Mouse (Mus musculus): ENCODE measurements around the gene Arhgef28.
A peak's percentile ranks its signal among the peaks of the same experiment; 100 is the strongest.

The Arhgef28 gene

GRCm38 (mm10) chr13:97973915-97974314, 232.3 kb downstream of the Arhgef28 start:
- DNase-seq (ENCODE audit: low read depth, low spot score): no peak

GRCm38 (mm10) chr13:97966077-97966476, 240.2 kb downstream of the Arhgef28 start:
- no peak for DNase-seq (ENCODE audit: low read depth, low spot score)

- no peak for DNase-seq (ENCODE audit: low read depth, low spot score)
Measured at GRCm38 (mm10) chr13:97964892-97965424, 241.3 kb downstream of the Arhgef28 start.

GRCm38 (mm10) chr13:97960142-97960541, 246.1 kb downstream of the Arhgef28 start:
- DNase-seq (ENCODE audit: low read depth, low spot score): no peak

GRCm38 (mm10) chr13:97959394-97959888, 246.8 kb downstream of the Arhgef28 start:
- DNase-seq (ENCODE audit: low read depth, low spot score): no peak

GRCm38 (mm10) chr13:97955759-97956158, 250.5 kb downstream of the Arhgef28 start:
- DNase-seq (ENCODE audit: low read depth, low spot score): no peak

GRCm38 (mm10) chr13:97954956-97955496, 251.2 kb downstream of the Arhgef28 start:
- DNase-seq (ENCODE audit: low read depth, low spot score): no peak

- no peak for DNase-seq (ENCODE audit: low read depth, low spot score)
Measured at GRCm38 (mm10) chr13:97954051-97954450, 252.2 kb downstream of the Arhgef28 start.

- DNase-seq (ENCODE audit: low read depth, low spot score): no peak
Measured at GRCm38 (mm10) chr13:97953526-97953925, 252.7 kb downstream of the Arhgef28 start.

GRCm38 (mm10) chr13:97948856-97949255, 257.4 kb downstream of the Arhgef28 start:
- DNase-seq (ENCODE audit: low read depth, low spot score): no peak

- DNase-seq (ENCODE audit: low read depth, low spot score): no peak
Measured at GRCm38 (mm10) chr13:97947598-97947997, 258.6 kb downstream of the Arhgef28 start.

- no peak for DNase-seq (ENCODE audit: low read depth, low spot score)
Measured at GRCm38 (mm10) chr13:97946422-97946821, 259.8 kb downstream of the Arhgef28 start.

- DNase-seq (ENCODE audit: low read depth, low spot score): no peak
Measured at GRCm38 (mm10) chr13:97941909-97942680, 264.1 kb downstream of the Arhgef28 start.

- peak; percentile 7 for DNase-seq (ENCODE audit: low read depth, low spot score)
Measured at GRCm38 (mm10) chr13:97941099-97941498, 265.1 kb downstream of the Arhgef28 start.

GRCm38 (mm10) chr13:97939433-97940160, 266.6 kb downstream of the Arhgef28 start:
- peak; percentile 44 for DNase-seq (ENCODE audit: low read depth, low spot score)

GRCm38 (mm10) chr13:97938596-97939297, 267.5 kb downstream of the Arhgef28 start:
- peak; percentile 77 for DNase-seq (ENCODE audit: low read depth, low spot score)

GRCm38 (mm10) chr13:97937919-97938318, 268.3 kb downstream of the Arhgef28 start:
- peak; percentile 46 for DNase-seq (ENCODE audit: low read depth, low spot score)

- DNase-seq (ENCODE audit: low read depth, low spot score): no peak
Measured at GRCm38 (mm10) chr13:97928135-97928497, 278.1 kb downstream of the Arhgef28 start.

GRCm38 (mm10) chr13:97927376-97928134, 278.7 kb downstream of the Arhgef28 start:
- DNase-seq (ENCODE audit: low read depth, low spot score): no peak

- DNase-seq (ENCODE audit: low read depth, low spot score): no peak
Measured at GRCm38 (mm10) chr13:97926371-97926770, 279.9 kb downstream of the Arhgef28 start.

- no peak for DNase-seq (ENCODE audit: low read depth, low spot score)
Measured at GRCm38 (mm10) chr13:97923009-97923408, 283.2 kb downstream of the Arhgef28 start.
